Mouse (Mus musculus) thymus, postnatal 10 days (tissue): ENCODE measurements around the gene Pbx4.

ENCODE experiments used
- DNase-seq, 2 experiments: peaks; one replicate each; pipeline ENCODE4 v3.0.0; 2021; ENCODE audit warnings: low spot score in 2 of 2

Pbx4 gene

DNA sequence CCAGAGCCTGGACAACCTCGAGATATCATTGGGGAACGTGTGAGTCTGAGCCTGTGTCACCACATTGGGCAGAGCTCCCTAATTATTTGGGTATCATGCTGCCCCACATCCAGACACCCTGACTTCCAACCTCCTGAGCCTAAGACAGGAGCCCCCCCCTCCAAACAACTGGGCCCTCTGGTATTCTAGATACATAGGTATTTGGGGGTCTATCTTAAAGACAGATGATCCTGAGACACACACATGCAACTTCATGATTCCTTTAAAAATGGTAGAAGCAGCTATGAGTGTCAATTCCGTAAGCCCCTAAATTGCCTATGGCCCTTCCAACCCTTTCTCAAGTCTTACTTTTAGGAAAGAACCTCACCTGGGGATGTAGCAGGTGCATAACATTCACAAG, 22.5 kb upstream of the Pbx4 start:
- DNase-seq, result no peak

GRCm38 (mm10) chr8:69814881-69815280, 17.4 kb upstream of the Pbx4 start:
- DNase-seq, result no peak

DNA sequence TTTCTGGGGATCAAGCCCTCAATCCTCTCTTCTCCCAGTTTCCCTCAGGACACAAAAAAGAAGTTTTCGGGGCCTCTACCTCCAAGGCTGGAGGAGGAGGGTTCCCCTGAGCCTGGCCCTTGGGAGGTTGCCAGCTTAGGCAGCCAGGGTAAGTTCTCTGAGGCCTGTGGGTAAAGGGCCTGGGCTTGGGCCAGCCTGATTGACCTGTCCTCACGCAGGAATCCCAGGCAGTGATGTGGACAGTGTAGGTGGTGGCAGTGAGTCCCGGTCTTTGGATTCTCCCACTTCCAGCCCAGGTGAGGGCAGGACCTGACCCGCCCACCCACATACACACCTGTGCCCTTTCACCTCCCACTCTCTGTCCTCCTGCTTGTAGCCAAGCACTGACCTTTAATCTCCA, 16.9 kb upstream of the Pbx4 start:
- no peak for DNase-seq

GRCm38 (mm10) chr8:69820466-69820865, 11.8 kb upstream of the Pbx4 start:
- DNase-seq, result no peak

GRCm38 (mm10) chr8:69821971-69822385, 10.3 kb upstream of the Pbx4 start:
- DNase-seq, result no peak

DNA sequence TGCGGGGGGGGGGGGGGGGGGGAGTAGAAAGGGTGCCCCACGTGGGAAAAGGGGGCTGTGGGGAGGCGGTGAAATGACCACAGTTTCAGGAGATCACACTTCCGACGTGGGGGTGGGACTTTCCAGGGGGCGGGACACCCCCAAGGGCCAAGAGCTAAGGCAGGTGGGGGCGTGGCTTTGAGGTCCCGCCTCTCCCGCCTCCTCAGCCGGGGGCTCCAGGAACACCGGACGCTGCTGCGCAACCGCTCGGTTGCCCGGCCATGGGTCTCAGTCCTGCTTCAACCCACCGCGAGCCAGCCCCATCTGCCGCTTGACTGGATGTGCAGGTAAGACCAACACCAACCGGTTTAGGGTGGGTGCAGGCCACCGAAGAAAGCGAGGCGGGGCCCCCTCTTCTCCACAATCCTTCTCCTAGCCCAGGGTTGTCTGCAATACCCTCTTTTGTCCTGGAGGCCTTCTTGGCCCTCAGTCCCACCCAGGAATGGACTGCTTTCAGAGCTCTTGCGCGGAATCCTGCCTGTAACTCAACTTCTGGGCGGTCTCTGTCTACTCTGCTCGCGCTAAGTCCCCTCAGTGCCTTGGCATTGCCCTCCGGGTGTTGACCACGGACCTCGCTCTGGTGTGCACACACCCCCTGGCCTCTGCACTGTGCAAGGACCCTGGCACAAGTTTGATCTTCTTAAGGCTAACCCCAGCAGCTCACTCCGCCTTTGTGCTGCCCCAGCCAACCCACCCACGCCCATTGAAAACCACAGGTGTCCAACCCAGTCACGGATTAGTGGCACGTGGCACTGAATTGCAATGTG, 9.7 kb upstream of the Pbx4 start, which contains the start of gene Lpar2:
TSS of gene Lpar2 (plus strand) at position 44 of the 806 bp plus-strand sequence.
- peak; percentile 55 to 59 for DNase-seq

GRCm38 (mm10) chr8:69826371-69826770, 5.9 kb upstream of the Pbx4 start:
- no peak for DNase-seq

DNA sequence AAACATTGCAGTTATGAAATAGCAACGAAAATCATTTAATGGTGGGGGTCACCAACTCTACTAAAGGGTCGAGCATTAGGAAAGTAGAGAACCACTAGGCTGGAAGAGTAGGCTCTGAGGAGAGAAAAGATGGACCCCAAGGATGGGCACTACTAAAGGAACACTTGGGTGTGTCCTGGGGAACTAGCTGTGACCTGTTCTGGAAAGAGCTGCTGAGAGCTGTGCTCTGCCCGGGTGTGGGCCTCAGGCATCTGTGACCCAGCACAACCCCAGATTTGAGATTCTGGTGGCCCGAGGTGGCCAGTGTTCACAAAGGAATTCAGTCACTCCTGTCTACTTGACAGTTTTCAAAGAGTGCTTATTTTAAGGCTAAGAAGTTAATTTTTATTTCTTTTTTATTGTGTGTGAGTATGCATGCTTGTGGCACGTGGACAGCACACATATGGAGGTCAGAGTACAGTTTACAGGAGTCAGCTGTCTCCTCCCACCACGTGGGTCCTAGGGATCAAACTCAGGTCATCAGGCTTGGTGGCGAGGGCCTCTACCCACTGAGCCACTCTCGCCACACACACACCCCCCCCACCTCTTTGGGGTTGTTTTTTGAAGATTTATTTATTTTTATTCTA, 4.9 kb downstream of the Pbx4 start:
- no peak for DNase-seq

DNA sequence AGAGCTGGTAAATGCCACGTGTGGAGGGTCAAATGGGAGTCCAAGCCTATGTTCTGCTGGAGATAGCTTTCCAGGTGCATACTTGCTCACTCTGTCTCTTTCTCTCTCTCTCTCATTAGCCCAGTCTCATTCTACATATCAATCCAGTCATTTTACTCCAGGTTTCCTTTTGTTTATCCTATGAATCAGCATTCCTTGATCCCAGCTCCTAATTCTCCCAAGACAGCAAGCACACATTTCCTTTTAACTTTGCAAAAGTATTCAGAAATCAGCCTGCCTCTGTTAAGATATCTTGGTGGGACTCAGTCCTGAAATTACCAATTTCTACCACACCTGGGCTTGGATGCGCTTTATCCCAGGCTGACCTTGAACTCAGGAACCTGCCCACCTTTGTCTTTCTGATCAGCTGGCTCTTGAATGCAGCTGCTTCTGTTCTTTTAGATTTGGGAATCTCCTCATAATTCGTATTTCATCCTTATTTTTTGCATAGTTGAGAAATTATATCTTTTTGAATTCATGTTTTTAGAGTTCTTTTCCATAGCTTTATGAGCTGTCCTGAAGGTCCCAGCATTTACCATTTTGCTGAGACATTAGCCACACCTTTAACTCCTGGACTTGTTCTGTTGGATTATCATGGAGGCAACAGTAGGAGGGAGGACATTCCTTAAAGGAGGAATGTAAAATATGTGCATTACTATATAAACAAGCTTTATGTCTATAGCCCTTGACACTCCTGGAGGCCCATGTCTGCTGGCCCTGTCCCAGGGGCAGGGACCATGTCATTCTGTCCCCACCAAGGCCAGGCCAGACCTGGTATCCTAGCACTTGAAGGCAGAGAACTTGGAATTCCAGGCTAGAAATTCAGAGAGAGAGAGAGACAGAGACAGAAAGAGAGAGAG, 15.1 kb downstream of the Pbx4 start:
- no peak for DNase-seq

- DNase-seq, result no peak
Measured at GRCm38 (mm10) chr8:69848951-69849350, 16.7 kb downstream of the Pbx4 start.

DNA sequence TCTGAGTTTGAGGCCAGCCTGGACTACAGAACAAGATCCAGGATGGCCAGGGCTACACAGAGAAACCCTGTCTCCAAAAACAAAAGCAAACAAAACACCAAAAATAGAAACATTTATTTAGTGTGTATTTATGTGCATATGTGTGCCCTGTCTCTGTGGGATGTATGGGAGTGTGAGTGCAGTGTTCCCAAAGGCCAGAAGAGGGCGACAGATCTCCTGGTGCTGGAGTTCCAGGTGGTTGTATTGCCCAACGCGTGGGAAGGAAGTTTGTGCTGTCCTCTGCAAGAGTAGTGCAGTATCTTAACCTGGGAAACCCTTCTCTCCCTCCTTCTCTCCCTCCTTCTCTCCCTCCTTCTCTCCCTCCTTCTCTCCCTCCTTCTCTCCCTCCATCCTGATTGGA, 17.6 kb downstream of the Pbx4 start:
- DNase-seq, result peak in 1 of 2 experiments; percentile 16

- no peak for DNase-seq
Measured at GRCm38 (mm10) chr8:69850926-69851506, 18.7 kb downstream of the Pbx4 start.

DNA sequence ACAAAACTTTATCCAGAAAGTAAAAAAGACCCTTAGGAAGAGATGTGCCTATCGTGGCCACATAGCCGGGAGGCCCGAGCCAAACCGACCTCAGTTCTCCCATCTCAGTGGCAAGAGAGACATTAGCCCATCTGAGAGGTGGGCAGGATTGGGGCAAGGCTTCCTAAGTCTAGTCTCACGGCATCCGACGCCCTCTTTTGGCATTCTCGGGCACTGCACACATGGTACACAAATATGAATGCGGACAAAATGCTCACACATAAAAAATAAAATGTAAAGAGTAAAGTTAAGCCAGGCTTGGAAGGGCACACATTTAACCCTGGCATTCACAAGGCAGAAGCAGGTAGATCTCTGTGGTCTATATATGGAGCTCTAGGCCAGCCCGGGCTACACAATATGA, 21.6 kb downstream of the Pbx4 start:
- no peak for DNase-seq

GRCm38 (mm10) chr8:69860807-69861206, 28.5 kb downstream of the Pbx4 start:
- DNase-seq, result no peak

- no peak for DNase-seq
Measured at GRCm38 (mm10) chr8:69861251-69861650, 29.0 kb downstream of the Pbx4 start.

- no peak for DNase-seq
Measured at GRCm38 (mm10) chr8:69863387-69864020, 31.2 kb downstream of the Pbx4 start.

GRCm38 (mm10) chr8:69864180-69864579, 31.9 kb downstream of the Pbx4 start:
- no peak for DNase-seq

DNA sequence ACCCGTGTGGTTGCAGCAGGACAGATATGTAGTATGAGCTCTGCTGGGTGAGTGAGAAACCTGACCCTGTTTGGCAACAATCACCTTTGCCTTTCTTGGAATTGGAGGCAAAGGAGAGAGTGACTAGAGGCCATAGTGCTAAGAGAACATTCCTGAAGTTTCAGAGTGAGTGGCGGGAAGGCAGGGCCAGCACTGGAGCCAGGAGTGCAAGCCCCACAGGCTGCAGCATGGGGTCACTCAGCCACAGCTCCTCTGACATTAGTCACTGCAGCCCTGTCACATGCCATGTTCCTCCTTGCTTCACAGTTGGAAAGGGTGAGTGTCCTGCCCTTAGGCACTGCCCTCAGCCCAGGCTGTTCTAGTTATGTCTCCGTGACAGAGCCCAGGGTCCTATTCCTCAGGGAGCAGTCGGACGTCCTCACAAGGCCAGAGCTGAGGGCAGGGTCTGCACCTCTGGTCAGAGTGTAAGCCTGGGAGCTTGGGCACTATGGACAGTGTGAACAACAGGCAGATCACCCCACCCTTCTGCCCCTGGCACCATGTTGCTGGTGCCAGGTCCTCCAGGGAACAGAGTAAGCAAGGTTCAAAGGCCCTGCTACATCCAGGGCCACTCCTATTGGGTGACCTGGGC, 35.5 kb downstream of the Pbx4 start:
- no peak for DNase-seq

GRCm38 (mm10) chr8:69870003-69870765, 37.9 kb downstream of the Pbx4 start:
- no peak for DNase-seq

DNA sequence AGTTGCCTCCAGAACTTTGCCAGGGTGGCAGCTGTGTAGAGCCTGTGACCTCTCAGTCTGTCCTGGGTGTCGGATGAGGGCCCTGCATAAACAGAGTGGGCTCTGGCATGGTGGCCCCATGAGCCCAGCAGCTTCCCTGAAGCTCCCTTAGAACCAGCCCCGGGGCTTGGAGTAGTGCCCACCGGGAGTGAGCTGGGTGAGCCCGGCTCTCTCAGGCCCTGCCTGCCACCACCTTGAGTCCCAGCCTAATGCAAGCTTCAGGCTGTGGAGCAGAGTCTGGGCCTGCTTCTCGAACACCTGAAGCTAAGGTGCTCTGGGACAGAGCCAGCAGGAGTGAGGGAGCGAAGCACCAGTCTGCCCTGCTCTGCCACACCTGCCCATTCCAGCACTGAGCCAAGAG, 38.6 kb downstream of the Pbx4 start:
- DNase-seq, result no peak
